Mouse (Mus musculus) left cerebral cortex, adult 18-20 months (tissue): ENCODE data around the gene Cpne4. TPM values are rescaled to one million over a fixed set of nuclear protein-coding genes. Genes with fewer than 3 reads are reported as not detected.

Experiments
- DNase-seq, 2 experiments: peaks; one replicate each; pipeline ENCODE4 v3.0.0; 2021 to 2022; ENCODE audit warnings: low spot score in 2 of 2, mixed read lengths in 1 of 2
- long read RNA-seq, 2 experiments: library from polyadenylated mRNA; stranded (forward); transcript quantifications; one replicate each; pipeline ENCODE4 v2.0.0; 2021
- total RNA-seq, 2 experiments: library from RNA; stranded (reverse); gene quantifications; 2 replicates each; pipeline ENCODE4 v1.2.3; 2021

Cpne4 gene
- total RNA-seq, result 10 to 100 TPM; 76.6 to 79.0 TPM
- long read RNA-seq, experiment 1, transcript Cpne4-201 (16 exons, 3,959 nt), result major isoform, 14 of 29 reads
- long read RNA-seq, experiment 1, partial matches to known transcripts, result 5 of 29 reads
- long read RNA-seq, experiment 1, other reads (novel, unspliced or antisense), result 10 of 29 reads
- long read RNA-seq, experiment 2, transcript Cpne4-201 (16 exons, 3,959 nt), result major isoform, 5 of 19 reads
- long read RNA-seq, experiment 2, partial matches to known transcripts, result 6 of 19 reads
- long read RNA-seq, experiment 2, other reads (novel, unspliced or antisense), result 7 of 19 reads

GRCm38 (mm10) chr9:104546986-104547385 lies at the start of gene Cpne4:
TSS of gene Cpne4 (plus strand) at chr9:104547286.
- DNase-seq, result no peak

DNA sequence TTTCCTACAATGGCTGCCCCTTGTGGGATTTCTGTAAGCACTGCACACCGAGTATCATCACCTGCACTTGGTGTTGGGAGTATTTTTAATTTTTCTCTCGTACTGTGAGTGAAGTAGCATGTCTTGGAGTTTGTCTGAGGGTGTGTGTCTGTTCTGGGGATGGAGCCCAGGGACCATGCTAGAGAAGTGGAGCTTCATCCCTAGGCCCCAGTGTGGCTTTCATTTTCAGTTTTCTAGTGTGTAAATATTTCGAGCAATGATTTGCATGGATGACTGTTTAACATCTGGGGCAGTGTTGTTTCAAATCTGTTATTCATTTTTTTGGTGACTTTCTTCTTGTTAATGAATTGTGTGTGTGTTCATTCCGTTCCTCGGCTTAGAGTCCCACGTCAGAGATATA lies 31.9 kb upstream of the Cpne4 start:
- DNase-seq, result no peak

- no peak for DNase-seq
Measured at GRCm38 (mm10) chr9:104535508-104535907, 11.6 kb upstream of the Cpne4 start.

GRCm38 (mm10) chr9:104565815-104566214 lies 18.7 kb downstream of the Cpne4 start:
- DNase-seq, result no peak

GRCm38 (mm10) chr9:104566468-104566867 lies 19.4 kb downstream of the Cpne4 start:
- no peak for DNase-seq

DNA sequence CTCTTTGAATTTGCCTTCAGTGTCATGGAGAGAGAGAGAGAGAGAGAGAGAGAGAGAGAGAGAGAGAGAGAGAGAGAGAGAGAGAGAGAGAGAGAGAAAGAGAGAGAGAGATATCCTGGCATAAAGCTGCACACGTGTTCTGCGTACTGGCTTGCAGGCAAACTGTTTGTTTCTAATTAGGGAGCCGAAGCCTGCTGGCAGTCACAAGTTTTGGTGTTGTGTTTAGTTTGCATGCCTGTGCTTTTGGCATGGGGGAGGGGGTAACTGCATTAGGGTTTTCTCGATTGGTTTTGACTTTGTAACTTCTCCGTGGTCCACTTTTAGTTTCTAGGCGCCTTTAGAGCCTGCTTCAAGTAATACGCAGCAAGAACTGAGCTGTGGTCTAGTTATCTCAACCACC lies 20.0 kb downstream of the Cpne4 start:
- no peak for DNase-seq

GRCm38 (mm10) chr9:104569480-104570167 lies 22.5 kb downstream of the Cpne4 start:
- peak; percentile 88 to 91 for DNase-seq

DNA sequence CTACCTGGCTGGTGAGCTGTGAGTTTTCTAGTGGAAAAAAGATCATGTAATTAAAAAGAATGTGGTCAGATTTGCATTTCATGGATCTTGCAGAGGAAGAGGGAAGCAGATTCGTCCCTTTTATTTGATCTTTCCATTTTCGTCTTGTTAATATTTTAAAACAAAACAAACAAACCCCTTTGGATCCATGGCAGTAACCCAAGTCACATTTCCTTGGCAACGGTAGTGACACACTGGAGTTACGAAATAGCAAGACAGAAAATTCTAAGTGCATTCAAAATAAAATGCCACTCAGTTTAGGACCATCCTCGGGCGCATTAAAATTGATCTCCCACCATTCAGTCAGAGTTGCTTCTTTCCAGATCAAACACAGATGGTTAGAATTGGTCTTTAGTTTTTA lies 25.8 kb downstream of the Cpne4 start:
- DNase-seq, result no peak

DNA sequence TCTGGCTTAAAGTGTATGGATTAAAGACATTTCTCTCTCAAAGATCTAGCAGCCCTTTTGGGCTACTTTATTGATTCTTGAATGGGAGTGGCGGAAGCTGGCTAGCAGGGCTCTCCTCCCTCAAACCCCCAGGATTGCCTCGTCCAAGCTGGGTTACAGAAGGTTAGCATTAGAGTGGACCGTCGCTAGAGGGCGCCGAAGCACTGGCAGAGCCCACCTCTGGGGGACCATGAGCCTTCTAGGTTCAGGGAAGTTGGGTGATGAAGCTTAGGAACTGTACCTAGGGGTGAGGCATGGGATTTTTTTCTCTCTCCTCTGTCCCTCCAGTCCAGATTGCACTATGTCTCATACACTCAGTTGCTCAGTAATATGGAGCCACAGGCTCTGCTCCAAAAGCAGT lies 27.4 kb downstream of the Cpne4 start:
- DNase-seq, result peak; percentile 79 to 83

GRCm38 (mm10) chr9:104581921-104582624 lies 35.0 kb downstream of the Cpne4 start:
- DNase-seq, result no peak

DNA sequence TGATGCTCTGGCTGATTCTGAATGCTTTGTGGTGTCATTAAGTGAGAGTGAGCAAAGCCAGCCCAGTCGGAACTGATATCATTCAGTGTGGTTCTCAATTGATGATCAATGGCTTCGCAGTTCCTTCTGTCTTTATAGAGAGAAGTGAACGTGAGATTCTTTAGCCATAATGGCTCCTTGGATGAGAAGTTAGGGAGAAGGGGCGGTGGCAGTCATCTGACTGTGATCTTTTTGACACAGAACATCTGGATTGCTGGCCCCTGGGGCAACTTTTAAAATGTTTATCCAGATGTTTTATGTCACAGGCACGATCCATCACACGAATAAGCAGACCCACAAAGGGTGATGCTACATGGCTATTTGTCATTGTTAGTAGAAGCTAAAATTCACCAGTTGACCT lies 35.6 kb downstream of the Cpne4 start:
- DNase-seq, result no peak

DNA sequence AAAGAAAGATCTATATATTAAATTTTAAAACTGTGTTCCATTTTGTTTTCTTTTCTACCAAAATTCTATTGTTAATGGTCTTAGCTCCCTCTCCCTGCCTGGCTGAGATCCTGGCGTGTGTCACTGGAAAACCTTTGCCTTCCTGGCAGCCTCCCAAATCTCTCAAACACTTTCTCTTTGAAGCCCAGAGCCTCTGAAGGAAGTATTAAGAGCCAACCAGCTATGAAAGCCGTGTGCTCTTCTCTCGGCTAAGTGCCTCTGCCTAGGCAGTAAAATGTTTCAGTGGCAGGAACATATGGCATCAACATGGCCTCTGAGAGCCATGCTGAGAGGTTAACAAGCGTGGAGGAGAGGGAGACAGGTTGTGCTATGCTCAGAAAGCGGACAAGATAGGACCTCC lies 47.5 kb downstream of the Cpne4 start:
- DNase-seq, result no peak

GRCm38 (mm10) chr9:104594979-104595378 lies 47.9 kb downstream of the Cpne4 start:
- no peak for DNase-seq

GRCm38 (mm10) chr9:104612523-104612922 lies 65.4 kb downstream of the Cpne4 start:
- peak in 1 of 2 experiments; percentile 33 for DNase-seq

DNA sequence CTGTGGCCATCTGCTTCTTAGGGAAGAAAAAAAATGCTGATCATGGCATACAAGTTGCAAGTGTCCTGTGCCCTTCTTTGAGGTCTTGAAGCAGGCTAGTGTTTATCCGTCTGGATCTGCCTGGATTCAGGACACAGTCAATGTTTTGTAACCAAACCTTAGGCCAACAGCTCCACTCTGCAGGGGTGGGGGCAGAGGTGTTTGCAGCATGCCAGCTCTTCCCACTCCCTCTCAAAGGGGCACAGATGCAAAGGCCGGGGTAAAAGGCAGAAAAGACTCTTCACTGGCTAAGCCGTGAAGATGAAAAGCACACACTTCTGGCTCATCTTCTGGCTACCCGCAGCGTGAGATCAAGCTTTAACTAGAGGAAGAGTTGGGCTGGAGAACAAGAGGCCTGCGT lies 69.6 kb downstream of the Cpne4 start:
- no peak for DNase-seq

DNA sequence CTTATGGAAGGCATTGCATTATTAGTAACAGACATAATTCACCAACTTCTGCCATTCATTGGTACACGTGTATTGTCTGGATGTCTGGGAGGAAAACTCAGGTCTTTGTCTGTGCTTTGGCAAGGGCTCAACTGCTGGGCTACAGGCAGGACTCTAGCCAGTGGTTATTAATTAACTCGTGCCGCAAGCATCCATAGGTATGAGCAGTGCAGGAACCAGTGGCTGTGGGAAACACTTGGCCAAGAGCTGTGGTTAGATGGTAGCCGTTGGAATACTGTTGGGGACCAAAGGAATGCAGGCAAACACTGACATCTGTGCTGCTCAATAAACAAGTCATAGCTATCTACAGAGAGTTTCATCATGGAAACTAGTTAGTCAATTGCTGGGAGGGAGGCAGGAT lies 76.5 kb downstream of the Cpne4 start:
- DNase-seq, result no peak

DNA sequence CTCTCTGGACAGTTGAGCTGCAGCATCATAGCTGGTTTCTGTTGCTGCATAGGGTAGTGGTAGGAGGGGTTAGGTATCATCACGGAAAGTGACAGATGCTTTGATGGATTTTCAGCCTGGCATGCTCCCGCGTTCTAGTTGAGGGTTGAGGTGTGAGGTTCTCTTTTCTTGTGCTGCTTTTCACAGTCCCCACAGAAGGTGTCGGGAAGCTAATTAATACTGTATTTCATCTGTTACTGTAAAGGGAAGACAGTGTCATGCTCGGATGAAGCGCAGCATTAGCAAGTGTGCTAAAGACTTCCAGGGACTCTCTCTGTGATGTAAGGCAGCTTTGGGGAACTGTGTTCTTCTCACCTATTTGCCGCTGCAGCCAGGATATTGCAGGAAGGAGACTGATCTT lies 80.7 kb downstream of the Cpne4 start:
- DNase-seq, result no peak

- no peak for DNase-seq
Measured at GRCm38 (mm10) chr9:104629282-104629681, 82.2 kb downstream of the Cpne4 start.

DNA sequence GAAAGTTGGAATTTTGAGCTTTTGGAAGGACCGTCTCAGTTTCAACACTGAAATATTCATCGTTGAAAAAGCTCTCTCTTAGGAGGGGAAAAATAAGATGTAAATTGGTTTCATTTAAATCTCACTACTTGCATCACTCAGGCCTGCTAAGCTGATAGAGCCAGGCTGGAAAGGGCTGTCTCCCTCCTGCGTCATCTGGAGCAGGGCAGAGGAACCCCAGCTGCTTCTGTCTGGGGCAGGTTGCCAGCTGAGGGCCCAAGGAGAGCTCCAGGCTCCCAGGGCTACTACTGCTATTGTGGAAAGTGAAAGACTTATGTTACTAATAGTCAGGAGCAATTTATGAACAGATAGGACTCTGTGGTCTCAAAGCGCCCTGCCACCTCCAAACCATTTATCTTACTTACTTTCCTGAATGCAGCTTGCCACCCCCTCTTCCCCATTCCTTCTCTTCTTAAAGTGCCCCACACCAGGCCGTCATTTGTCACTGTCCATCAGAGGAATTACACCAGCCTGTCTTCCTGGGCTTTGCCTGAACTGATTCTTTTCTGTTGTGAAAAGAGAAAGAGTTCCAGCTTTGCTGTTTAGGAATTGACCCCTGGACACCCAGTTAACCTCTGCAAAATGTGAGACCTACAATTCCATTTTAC lies 99.4 kb downstream of the Cpne4 start:
- DNase-seq, result peak; percentile 8 to 18

DNA sequence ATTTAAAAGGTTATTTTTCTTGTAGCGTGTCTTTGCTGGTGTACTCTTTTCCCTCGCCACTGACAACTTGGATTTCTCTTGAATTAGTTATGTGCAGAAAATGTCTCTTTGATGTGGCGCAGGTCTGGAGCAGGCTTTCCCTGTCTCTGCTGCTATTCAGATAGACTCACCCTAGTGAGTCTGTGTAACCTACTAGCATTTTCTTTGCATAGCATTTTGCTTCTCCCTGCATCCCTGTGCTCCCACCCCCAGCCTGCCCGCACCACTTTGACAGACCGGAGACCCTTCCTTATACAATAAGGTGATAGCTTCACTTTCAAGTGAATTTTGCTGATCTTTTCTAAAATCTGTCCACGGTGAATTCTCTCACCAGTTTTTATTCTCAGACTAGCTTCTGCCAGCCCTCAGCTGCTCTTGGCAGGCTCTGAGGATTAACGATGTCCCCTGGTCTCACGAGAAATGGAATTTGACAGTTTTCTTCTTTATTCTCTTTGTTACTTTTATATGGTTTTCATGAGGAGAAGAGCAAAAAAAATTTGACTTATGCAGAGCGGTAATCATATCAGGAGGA lies 105.7 kb downstream of the Cpne4 start:
- no peak for DNase-seq

- no peak for DNase-seq
Measured at GRCm38 (mm10) chr9:104659758-104660157, 112.7 kb downstream of the Cpne4 start.
